Mouse (Mus musculus) stomach, postnatal 0 days (tissue): ENCODE data around the gene Trp53bp2. TPM values are rescaled to one million over a fixed set of nuclear protein-coding genes. Genes with fewer than 3 reads are reported as not detected.
A peak's percentile ranks its signal among the peaks of the same experiment; 100 is the strongest.

ENCODE experiments used
- ATAC-seq: fragments of 200-750 bp; cut with Nextera tagmentation; 2 replicates; pipeline ENCODE4 v1.8.0; 2017; ENCODE audit not compliant: low FRiP score, low TSS enrichment
- DNase-seq: peaks from one replicate; pipeline ENCODE4 v3.0.0-alpha.2; 2016; ENCODE audit warnings: low spot score
- H3K27ac ChIP-seq: fragments of 300-500 bp; sonication (generic); replicated peaks from 2 replicates; pipeline ENCODE4 v1.5.1; 2014; ENCODE audit warnings: mild to moderate bottlenecking, control low read depth
- H3K27me3 ChIP-seq: fragments of 300-500 bp; sonication (generic); 2 replicates; pipeline ENCODE4 v1.6.1; 2014; ENCODE audit warnings: low read length; ENCODE audit not compliant: control insufficient read depth, insufficient read depth
- H3K36me3 ChIP-seq: fragments of 300-500 bp; sonication (generic); 2 replicates; pipeline ENCODE4 v1.6.1; 2014; ENCODE audit warnings: low read length, mixed read lengths; ENCODE audit not compliant: control insufficient read depth, insufficient read depth
- H3K4me1 ChIP-seq: fragments of 300-500 bp; sonication (generic); replicated peaks from 2 replicates; pipeline ENCODE4 v1.6.1; 2014; ENCODE audit warnings: antibody characterized with exemption; ENCODE audit not compliant: control insufficient read depth, insufficient read depth
- H3K4me2 ChIP-seq: fragments of 300-500 bp; sonication (generic); replicated peaks from 2 replicates; pipeline ENCODE4 v1.6.1; 2014; ENCODE audit warnings: low read depth, mild to moderate bottlenecking, control low read depth, moderate library complexity
- H3K4me3 ChIP-seq: fragments of 300-500 bp; sonication (generic); 2 replicates; pipeline ENCODE4 v1.5.1; 2014; ENCODE audit warnings: low read depth, low read length, control low read depth
- H3K9ac ChIP-seq: fragments of 300-500 bp; sonication (generic); 2 replicates; pipeline ENCODE4 v1.6.1; 2014; ENCODE audit warnings: mild to moderate bottlenecking, low read length, control low read depth, mixed read lengths
- H3K9me3 ChIP-seq: fragments of 300-500 bp; sonication (generic); 2 replicates; pipeline ENCODE4 v1.6.1; 2016; ENCODE audit warnings: low read length; ENCODE audit not compliant: control insufficient read depth
- CTCF ChIP-seq: IDR thresholded peaks from 2 replicates; pipeline ENCODE4 v1.5.1; 2016; ENCODE audit warnings: antibody characterized with exemption, low read depth, mild to moderate bottlenecking, moderate library complexity
- EP300 ChIP-seq: optimal IDR thresholded peaks from 2 replicates; pipeline ENCODE3; 2016; ENCODE audit warnings: antibody characterized with exemption
- WGBS: fragments of 180-500 bp; shearing (Covaris S2); extraction: QIAGEN DNeasy Blood & Tissue Kit; methylation state at CpG from one replicate; pipeline ENCODE4 v1.1.7; 2014; 5-methylcytosine and 5-hydroxymethylcytosine counted together
- polyA plus RNA-seq: library from polyadenylated mRNA; unstranded; fragments of >200 nt; fragmentation: Nextera tagmentation; extraction: Ambion mirVana; gene quantifications from 2 replicates; pipeline ENCODE4 v1.2.1, GENCODE M21; 2015

The Trp53bp2 gene
- polyA plus RNA-seq, 1 experiment from 2014 or later: 9.5 TPM

DNA sequence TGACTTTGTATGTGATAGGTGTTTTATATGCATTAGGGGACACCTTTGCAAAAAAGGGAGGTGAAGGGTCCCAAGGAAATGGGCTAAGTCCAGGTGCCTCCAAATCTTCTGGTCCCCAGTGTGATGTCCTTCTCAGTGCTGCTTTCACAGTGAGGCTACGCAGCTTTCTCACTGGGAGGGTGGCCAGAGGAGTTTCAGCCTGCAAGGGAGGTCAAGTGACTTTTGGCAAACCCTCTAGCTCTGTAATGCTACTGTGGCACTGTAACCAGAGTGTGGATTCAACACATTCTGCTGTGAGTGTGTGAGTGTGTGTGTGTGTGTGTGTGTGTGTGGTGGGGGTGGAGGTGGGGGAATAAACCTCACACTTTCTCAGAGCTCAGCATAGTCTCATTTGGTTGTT, 18.5 kb downstream of the Trp53bp2 start:
- Histone ChIP-seq H3K4me1 (no peaks in the 10 kb centered on the region), H3K36me3 (0 out of 2 replicates have a peak, but pooled peaks cover 3% of the 10 kb centered on the region), H3K27ac (no peak overlapping the region), H3K27me3 (no peaks in the 10 kb centered on the region), H3K9ac (no peak overlapping the region), H3K4me3 (no peak overlapping the region), H3K9me3 (no peaks in the 10 kb centered on the region), H3K4me2 (no peak overlapping the region)
- TF ChIP-seq EP300: no peak
- DNase-seq (no peak), ATAC-seq (no peak)
- WGBS: 45% methylated on average over 1 of the region's 1 CpGs

DNA sequence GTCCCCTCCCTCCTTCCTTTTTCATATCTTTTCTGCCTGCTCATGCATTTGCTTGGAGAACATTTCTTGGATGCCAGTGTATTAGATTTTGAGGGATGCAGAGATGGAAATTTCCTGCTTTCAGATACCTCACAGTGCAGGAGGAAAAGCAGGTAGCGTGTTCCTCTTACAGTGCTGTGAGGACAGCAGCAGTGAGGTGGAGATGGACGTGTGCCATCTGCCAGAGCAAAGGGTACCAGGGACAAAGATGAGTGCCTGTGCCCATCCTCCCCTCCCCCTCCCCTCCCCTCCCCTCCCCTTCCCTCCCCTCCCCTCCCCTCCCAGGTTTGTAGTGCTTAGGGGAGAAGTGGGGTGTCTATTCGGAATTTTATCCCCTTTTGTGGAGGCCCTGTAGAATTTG, 20.9 kb downstream of the Trp53bp2 start:
- no peaks in the 10 kb centered on the region for H3K9me3 ChIP-seq
- no peak for ATAC-seq
- H3K9ac ChIP-seq: no peak overlapping the region
- 80% methylated on average over 3 of the region's 3 CpGs for WGBS
- no peaks in the 10 kb centered on the region for H3K27me3 ChIP-seq
- peaks cover 8% of the 10 kb centered on the region; the same call in 1 of the 2 replicates for H3K36me3 ChIP-seq
- TF ChIP-seq EP300: no peak
- no peak for TF ChIP-seq CTCF
- no peak overlapping the region for H3K27ac ChIP-seq
- H3K4me3 ChIP-seq: no peak overlapping the region
- H3K4me1 ChIP-seq: no peaks in the 10 kb centered on the region
- no peak overlapping the region for H3K4me2 ChIP-seq
- DNase-seq: no peak

DNA sequence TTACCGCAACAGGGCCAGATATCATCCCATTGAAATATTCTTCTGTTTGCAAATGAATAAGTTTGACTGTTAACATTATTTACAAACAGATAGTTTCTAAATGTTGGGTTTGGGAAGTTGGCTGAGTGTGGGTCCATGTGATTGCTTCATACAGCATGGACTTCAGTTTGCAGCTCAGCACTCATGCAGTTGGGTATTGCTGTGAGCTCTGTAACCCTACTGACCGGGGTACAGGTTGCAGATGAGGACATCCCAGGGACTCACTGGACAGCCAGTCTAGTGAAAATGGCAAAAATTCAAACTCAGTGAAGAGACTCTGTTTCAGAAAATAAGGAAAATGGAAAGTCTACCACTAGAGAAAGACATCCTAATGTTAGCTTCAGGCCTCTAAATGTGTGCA, 21.7 kb downstream of the Trp53bp2 start:
- Histone ChIP-seq H3K27ac (no peak overlapping the region), H3K4me3 (no peak overlapping the region), H3K9ac (no peak overlapping the region), H3K4me2 (no peak overlapping the region), H3K9me3 (no peaks in the 10 kb centered on the region), H3K27me3 (no peaks in the 10 kb centered on the region), H3K4me1 (no peaks in the 10 kb centered on the region), H3K36me3 (peaks cover 8% of the 10 kb centered on the region; the same call in 1 of the 2 replicates)
- 91% methylated on average over 2 of the region's 2 CpGs for WGBS
- DNase-seq (no peak), ATAC-seq (no peak)
- TF ChIP-seq EP300 (no peak), CTCF (no peak)

DNA sequence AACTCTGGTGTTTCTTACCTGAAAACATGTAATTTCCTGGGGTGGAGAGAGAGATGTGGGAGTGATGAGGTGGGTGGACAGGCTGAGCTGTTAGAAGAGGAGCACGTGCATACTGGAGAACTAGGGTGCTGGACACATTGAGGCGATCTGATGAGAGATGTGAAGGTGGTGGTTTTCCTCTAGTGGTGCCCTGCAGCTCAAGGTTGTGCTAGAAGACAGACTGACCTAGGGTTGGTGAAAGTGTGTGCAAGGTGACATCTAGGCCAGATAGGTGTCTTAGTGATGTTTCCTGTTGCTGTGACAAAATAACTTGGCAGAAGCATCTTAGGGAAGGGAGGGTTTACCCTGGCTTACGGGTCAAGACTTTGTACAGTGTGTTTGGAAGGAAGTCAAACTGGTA, 23.1 kb downstream of the Trp53bp2 start:
- no peak for ATAC-seq

DNA sequence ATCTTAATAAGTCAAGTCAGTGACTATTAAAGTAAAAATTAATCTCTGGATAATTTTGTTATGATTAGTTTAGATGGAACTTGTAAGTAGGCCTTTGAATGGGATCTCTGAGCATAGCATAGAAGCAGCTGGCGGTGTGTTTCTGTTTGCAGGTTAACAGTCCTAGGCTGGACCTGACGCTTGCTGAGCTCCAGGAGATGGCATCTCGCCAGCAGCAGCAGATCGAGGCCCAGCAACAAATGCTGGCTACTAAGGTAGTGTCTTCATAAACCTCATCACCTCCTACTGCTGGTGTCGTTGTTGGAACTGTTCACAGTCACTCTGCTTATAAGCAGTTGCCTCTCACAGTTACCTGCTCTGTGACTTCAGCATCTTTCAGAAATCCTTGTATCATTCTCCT, 27.8 kb downstream of the Trp53bp2 start:
- WGBS: 59% methylated on average over 5 of the region's 5 CpGs
- Histone ChIP-seq H3K27ac (no peak overlapping the region), H3K9ac (no peak overlapping the region), H3K4me1 (no peaks in the 10 kb centered on the region), H3K27me3 (no peaks in the 10 kb centered on the region), H3K36me3 (peaks cover 16% of the 10 kb centered on the region; the same call in 1 of the 2 replicates), H3K9me3 (no peaks in the 10 kb centered on the region), H3K4me3 (no peak overlapping the region), H3K4me2 (no peak overlapping the region)
- DNase-seq: no peak
- no peak for TF ChIP-seq CTCF
- TF ChIP-seq EP300: no peak
- ATAC-seq: no peak

More for the DNA sequence above, 23.1 kb downstream of the Trp53bp2 start:
- 94% methylated on average over 3 of the region's 3 CpGs for WGBS
- DNase-seq: no peak
- Histone ChIP-seq H3K4me3 (no peak overlapping the region), H3K4me2 (no peak overlapping the region), H3K4me1 (no peaks in the 10 kb centered on the region), H3K9ac (no peak overlapping the region), H3K27me3 (no peaks in the 10 kb centered on the region), H3K9me3 (no peaks in the 10 kb centered on the region), H3K27ac (no peak overlapping the region), H3K36me3 (peaks cover 8% of the 10 kb centered on the region; the same call in 1 of the 2 replicates)
- TF ChIP-seq EP300 (no peak), CTCF (no peak)

DNA sequence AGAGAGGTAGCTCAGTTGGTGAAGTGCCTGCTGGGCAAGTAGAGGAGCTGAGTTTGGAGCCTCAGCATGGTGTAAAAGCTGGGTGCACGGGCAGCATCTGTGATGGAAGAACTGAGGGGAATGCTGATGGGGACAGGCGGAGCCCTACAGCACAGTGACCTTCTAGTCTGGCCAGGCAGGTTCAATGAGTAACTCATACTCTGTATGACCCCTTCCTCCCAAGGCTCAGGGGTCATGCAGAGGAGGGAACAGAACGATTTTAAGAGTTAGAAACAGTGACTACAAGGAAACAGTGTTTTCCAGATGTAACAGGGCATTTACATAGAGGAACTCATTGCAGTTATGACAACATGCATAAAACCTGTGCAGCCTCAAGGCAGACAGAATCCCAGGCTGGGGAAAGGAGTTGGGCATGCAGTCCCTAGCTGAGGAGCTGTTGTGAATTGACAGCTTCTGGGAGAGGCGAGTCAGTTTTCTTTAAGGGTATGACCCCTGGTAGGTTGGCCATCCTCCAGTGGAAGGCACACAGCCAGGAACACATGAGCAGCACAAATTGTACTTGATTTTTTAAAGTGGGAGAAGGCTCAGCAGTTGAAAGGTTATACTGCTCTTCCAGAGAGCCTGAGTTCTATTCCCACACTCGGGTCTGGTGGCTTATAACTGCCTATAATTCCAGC, 30.7 kb downstream of the Trp53bp2 start:
- Histone ChIP-seq H3K4me1 (no peaks in the 10 kb centered on the region), H3K36me3 (peaks cover 26% of the 10 kb centered on the region), H3K27me3 (no peaks in the 10 kb centered on the region), H3K9me3 (no peaks in the 10 kb centered on the region), H3K27ac (no peak overlapping the region), H3K9ac (no peak overlapping the region), H3K4me2 (no peak overlapping the region), H3K4me3 (no peak overlapping the region)
- no peak for TF ChIP-seq EP300
- TF ChIP-seq CTCF: no peak
- ATAC-seq (peak; percentile 24; the same call in 1 of the 2 replicates), DNase-seq (no peak)
- WGBS: 54% methylated on average over 5 of the region's 5 CpGs
